Mouse (Mus musculus) hindlimb bud, embryonic 11.5 days (tissue): Measurements from ENCODE around the gene Map2k4.
A peak's percentile ranks its signal among the peaks of the same experiment; 100 is the strongest.

Source experiments
- DNase-seq: peaks from one replicate; pipeline ENCODE4 v3.0.0-alpha.2; 2012; ENCODE audit warnings: low read depth, low spot score; ENCODE audit errors: extremely low spot score

Map2k4 gene

GRCm38 (mm10) chr11:65713830-65714229 lies 74.3 kb downstream of the Map2k4 start:
- no peak for DNase-seq

- no peak for DNase-seq
Measured at GRCm38 (mm10) chr11:65712754-65713306, 75.3 kb downstream of the Map2k4 start.

- DNase-seq: no peak
Measured at GRCm38 (mm10) chr11:65706784-65707183, 81.3 kb downstream of the Map2k4 start.

- no peak for DNase-seq
Measured at GRCm38 (mm10) chr11:65706176-65706575, 81.9 kb downstream of the Map2k4 start.

DNA sequence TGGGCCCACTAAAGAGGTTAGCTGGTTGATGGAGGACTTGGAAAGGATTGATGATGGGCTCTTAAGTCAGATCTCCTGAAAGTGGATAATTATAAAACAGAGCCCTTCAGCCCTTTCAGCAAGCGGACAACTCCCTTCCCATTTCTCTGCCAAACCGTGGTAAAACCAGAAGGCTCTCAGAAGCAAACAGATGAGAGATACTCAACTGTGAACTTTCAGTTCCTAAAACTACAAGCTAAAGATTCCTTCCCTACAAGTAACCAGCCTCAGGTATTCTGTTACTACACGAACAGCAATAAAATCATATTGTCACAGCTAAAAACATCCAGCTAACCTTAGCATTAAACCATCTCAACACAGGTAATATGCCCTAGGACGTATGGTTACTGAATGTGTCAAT lies 83.2 kb downstream of the Map2k4 start:
- no peak for DNase-seq

GRCm38 (mm10) chr11:65678824-65679402 lies 109.2 kb downstream of the Map2k4 start:
- peak; percentile 18 for DNase-seq

GRCm38 (mm10) chr11:65667348-65667969 lies 120.6 kb downstream of the Map2k4 start:
- DNase-seq: no peak

- no peak for DNase-seq
Measured at GRCm38 (mm10) chr11:65664903-65665302, 123.2 kb downstream of the Map2k4 start.

DNA sequence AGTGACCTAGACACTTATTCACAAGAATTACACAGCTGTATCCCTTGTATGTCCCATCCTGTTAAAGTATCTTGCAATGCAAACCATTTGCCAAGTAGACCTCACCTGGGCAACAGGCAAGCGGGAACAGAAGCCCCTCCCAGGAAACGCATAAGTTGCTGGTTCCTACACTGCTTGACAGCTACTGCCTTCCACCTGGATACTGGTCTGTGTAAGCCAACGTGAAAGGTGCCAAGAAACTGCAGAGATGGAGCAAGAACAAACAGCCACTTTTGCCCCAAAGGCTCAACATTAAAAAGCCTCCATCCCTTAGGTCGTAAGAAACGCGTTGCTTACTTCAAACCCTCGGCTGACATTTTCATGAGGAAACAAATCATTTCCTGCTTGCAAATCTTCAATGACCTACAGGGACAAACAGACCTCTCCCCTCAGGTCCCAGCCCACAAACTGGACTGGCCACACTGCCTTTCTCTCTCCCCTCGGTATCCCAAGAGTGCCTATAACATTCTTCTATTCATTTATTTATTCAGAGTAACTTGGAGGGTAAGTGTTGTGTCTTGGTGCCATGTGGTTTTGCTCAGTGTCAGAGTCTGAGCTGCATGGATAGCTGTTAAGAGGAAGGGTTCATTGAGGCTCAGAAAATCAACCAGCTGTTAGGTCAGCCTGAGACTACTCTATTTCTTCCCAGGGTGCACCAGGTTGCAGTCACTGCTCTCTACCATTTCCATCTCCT lies 126.1 kb downstream of the Map2k4 start:
- no peak for DNase-seq

- no peak for DNase-seq
Measured at GRCm38 (mm10) chr11:65653932-65654331, 134.2 kb downstream of the Map2k4 start.

- no peak for DNase-seq
Measured at GRCm38 (mm10) chr11:65651426-65651825, 136.7 kb downstream of the Map2k4 start.

GRCm38 (mm10) chr11:65649956-65650715 lies 138.0 kb downstream of the Map2k4 start:
- no peak for DNase-seq

DNA sequence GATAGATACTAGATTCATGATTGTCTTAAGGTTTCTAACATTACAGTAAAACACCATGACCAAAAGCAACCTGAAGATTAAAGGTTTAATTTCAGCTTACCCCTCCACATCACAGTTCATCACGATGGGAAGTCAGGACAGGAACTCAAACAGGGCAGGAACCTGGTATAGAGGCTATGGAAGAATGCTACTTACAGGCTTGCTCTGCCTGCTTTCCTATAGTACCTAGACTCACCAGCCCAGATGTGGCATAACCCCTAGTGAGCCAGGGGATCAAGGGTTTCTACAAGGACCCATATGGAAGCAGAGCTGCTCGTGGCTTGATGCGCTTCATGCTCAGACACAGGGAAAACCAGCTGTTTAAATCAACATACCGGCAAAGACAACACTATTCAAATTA lies 138.6 kb downstream of the Map2k4 start:
- no peak for DNase-seq

- DNase-seq: no peak
Measured at GRCm38 (mm10) chr11:65646314-65646713, 141.8 kb downstream of the Map2k4 start.

DNA sequence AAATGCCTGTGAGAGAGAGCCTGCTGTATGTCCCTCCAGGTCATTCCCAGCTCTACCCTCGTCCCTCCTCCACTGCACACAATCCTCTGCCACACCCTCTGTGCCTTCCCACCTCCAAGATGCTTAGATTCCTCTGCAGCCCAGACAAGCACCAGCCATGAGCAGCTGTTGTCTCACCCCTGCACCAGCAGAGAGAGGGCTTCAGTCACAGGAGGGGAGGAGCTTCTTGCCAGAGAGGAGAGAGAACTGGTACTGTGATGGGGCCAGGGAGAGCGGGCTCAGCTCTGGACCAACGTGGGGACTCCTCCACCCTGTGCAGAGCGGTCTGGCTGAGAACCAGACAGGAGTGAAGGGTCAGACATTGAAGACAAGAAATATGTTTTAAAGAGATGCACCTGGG lies 143.6 kb downstream of the Map2k4 start:
- DNase-seq: no peak

GRCm38 (mm10) chr11:65640261-65640660 lies 147.8 kb downstream of the Map2k4 start:
- DNase-seq: no peak
